Mouse (Mus musculus) cortical plate, adult 2 months (tissue): ENCODE data around the gene Sstr2.

ENCODE experiments used
- CTCF ChIP-seq: fragments of 200-500 bp; IDR thresholded peaks from 2 replicates; pipeline ENCODE4 v1.5.1; 2011; ENCODE audit warnings: mild to moderate bottlenecking, control low read depth, low read length; ENCODE audit not compliant: insufficient read depth; ENCODE audit errors: extremely low read depth
- POLR2A ChIP-seq: fragments of 200-500 bp; IDR thresholded peaks from 2 replicates; pipeline ENCODE4 v1.6.1; 2011; ENCODE audit warnings: mild to moderate bottlenecking, low read length, control low read depth; ENCODE audit not compliant: insufficient read depth; ENCODE audit errors: extremely low read depth

GRCm38 (mm10) chr11:113651206-113651906 lies 32.2 kb downstream of the Sstr2 start:
- no peak for TF ChIP-seq POLR2A
- no peak for TF ChIP-seq CTCF
